Mouse (Mus musculus) left cerebral cortex, adult 11 months (tissue): Measurements from ENCODE around the gene Cadm4.
"Not testable (repeated sequence)": the region's sequence is repeated elsewhere in the genome, so short reads cannot be mapped to it uniquely, and the experiment has no call there.

Experiments
- DNase-seq: peaks from one replicate; pipeline ENCODE4 v3.0.0; 2022; ENCODE audit warnings: low spot score

The Cadm4 gene

GRCm38 (mm10) chr7:24467886-24468285 lies 13.9 kb upstream of the Cadm4 start:
- DNase-seq = no peak

- DNase-seq = no peak
Observed at GRCm38 (mm10) chr7:24469126-24469525, 12.7 kb upstream of the Cadm4 start.

- DNase-seq = no peak
Observed at GRCm38 (mm10) chr7:24470356-24470755, 11.5 kb upstream of the Cadm4 start.

- no peak for DNase-seq
Observed at GRCm38 (mm10) chr7:24472442-24472841, 9.4 kb upstream of the Cadm4 start.

GRCm38 (mm10) chr7:24472937-24473336 lies 8.9 kb upstream of the Cadm4 start:
- DNase-seq = no peak

GRCm38 (mm10) chr7:24473913-24474529 lies 7.8 kb upstream of the Cadm4 start:
- no peak for DNase-seq

- no peak for DNase-seq
Observed at GRCm38 (mm10) chr7:24474811-24475506, 6.9 kb upstream of the Cadm4 start.

- DNase-seq = no peak
Observed at GRCm38 (mm10) chr7:24476338-24476737, 5.5 kb upstream of the Cadm4 start.

- no peak for DNase-seq
Observed at GRCm38 (mm10) chr7:24476856-24477255, 5.0 kb upstream of the Cadm4 start.

GRCm38 (mm10) chr7:24478911-24479310 lies 2.9 kb upstream of the Cadm4 start:
- no peak for DNase-seq

- no peak for DNase-seq
Observed at GRCm38 (mm10) chr7:24479685-24480084, 2.1 kb upstream of the Cadm4 start.

GRCm38 (mm10) chr7:24480121-24480941 lies 1.5 kb upstream of the Cadm4 start:
- no peak for DNase-seq

- no peak for DNase-seq
Observed at GRCm38 (mm10) chr7:24480986-24481473, 793 bp upstream of the Cadm4 start.

GRCm38 (mm10) chr7:24482208-24483020 lies 591 bp downstream of the Cadm4 start:
- no peak for DNase-seq

- DNase-seq = not testable (repeated sequence)
Observed at GRCm38 (mm10) chr7:24483291-24483690, 1.5 kb downstream of the Cadm4 start.

- no peak for DNase-seq
Observed at GRCm38 (mm10) chr7:24485481-24485880, 3.7 kb downstream of the Cadm4 start.

GRCm38 (mm10) chr7:24486654-24487130 lies 4.9 kb downstream of the Cadm4 start:
- DNase-seq = no peak

- no peak for DNase-seq
Observed at GRCm38 (mm10) chr7:24487403-24487802, 5.6 kb downstream of the Cadm4 start.

- no peak for DNase-seq
Observed at GRCm38 (mm10) chr7:24488303-24488702, 6.5 kb downstream of the Cadm4 start.

- DNase-seq = no peak
Observed at GRCm38 (mm10) chr7:24499856-24500577, 18.2 kb downstream of the Cadm4 start.

- DNase-seq = no peak
Observed at GRCm38 (mm10) chr7:24500929-24501328, 19.1 kb downstream of the Cadm4 start.
